Mouse (Mus musculus): ENCODE data around the gene Afap1. TPM values are rescaled to one million over a fixed set of nuclear protein-coding genes. Genes with fewer than 3 reads are reported as not detected.
A peak's percentile ranks its signal among the peaks of the same experiment; 100 is the strongest.

Gene Afap1
- total and polyA plus RNA-seq, 3 experiments: 0.16 TPM; not detected in 2

DNA sequence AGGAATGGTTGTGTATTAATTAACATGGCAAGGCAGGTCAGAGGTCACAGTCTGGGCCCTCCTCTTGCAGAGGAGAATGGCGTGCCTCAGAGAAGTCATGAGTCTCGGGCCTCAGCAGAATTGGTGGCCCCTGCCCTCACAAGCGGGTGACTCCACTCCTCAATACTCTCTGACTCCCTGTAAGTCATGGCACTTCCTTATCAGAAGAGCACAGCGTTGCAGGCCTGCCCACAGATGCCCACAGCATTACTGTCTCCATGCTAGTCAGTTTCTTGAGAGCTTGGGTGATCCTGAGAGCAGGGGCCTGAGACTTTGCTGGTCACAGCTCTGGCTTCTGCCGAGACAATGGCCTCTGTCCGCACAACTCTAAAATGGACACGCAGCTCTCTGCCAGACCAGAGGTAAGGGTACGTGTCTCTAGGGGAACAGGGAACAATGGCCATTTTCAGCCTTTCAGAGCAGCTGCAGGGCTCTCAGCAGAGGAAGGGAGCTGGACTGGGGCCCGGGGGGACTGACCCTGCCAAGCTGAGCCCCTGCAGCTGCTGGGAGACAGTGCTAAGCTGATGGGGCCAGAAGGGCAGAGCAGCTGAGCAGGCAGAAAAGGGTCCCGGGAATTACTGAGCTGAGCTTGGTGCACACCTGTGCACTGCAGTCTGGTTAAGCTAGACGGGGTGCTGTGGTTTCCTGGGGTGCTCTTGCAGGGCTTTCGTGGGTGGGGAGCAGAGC, 77.4 kb downstream of the Afap1 start:
- ATAC-seq (ENCODE audit: extremely low read depth, insufficient number of reproducible peaks, low FRiP score, poor library complexity, severe bottlenecking): no peak

GRCm38 (mm10) chr5:35971841-35972578, 78.9 kb downstream of the Afap1 start:
- ATAC-seq (ENCODE audit: extremely low read depth, insufficient number of reproducible peaks, low FRiP score, poor library complexity, severe bottlenecking): no peak

More for the DNA sequence above, 77.4 kb downstream of the Afap1 start:
- DNase-seq (ENCODE audit: low spot score): no peak
- Histone ChIP-seq H3K4me3 (ENCODE audit: low read depth, low read length) (no peak overlapping the region), H3K9me3 (replicated peaks) (no peaks in the 10 kb centered on the region), H3K27me3 (ENCODE audit: insufficient read depth, low read length) (peaks cover 5% of the 10 kb centered on the region; the same call in 1 of the 2 replicates), H3K36me3 (replicated peaks) (no peaks in the 10 kb centered on the region), H3K4me1 (ENCODE audit: insufficient read depth, low read depth, low read length) (no peaks in the 10 kb centered on the region)
- no peak for TF ChIP-seq TAL1 (conservative IDR thresholded peaks at IDR 0.05; ENCODE audit: low read depth, low read length)
- TF ChIP-seq CTCF (IDR thresholded peaks at IDR 0.05; ENCODE audit: low read depth, low read length): no peak
- no peak for TF ChIP-seq GATA2 (IDR thresholded peaks at IDR 0.05; ENCODE audit: borderline replicate concordance, low read depth, low read length)

GRCm38 (mm10) chr5:35972739-35973138, 79.6 kb downstream of the Afap1 start:
- ATAC-seq (ENCODE audit: extremely low read depth, insufficient number of reproducible peaks, low FRiP score, poor library complexity, severe bottlenecking): no peak
- no peaks in the 10 kb centered on the region for H3K36me3 ChIP-seq (replicated peaks)
- TF ChIP-seq CTCF (IDR thresholded peaks at IDR 0.05; ENCODE audit: low read depth, low read length) (no peak), GATA1 (IDR thresholded peaks at IDR 0.05; ENCODE audit: borderline replicate concordance, low read length) (no peak), TAL1 (conservative IDR thresholded peaks at IDR 0.05; ENCODE audit: low read depth, low read length) (no peak), GATA2 (IDR thresholded peaks at IDR 0.05; ENCODE audit: borderline replicate concordance, low read depth, low read length) (no peak), POLR2AphosphoS5 (IDR thresholded peaks at IDR 0.05; ENCODE audit: insufficient replicate concordance, low read depth, low read length) (no peak)
- H3K27me3 ChIP-seq (ENCODE audit: insufficient read depth, low read length): peaks cover 5% of the 10 kb centered on the region; the same call in 1 of the 2 replicates
- H3K4me3 ChIP-seq (ENCODE audit: low read depth, low read length): no peak overlapping the region
- DNase-seq (ENCODE audit: low spot score): no peak
- H3K9me3 ChIP-seq (replicated peaks): no peaks in the 10 kb centered on the region
- H3K4me1 ChIP-seq (ENCODE audit: insufficient read depth, low read depth, low read length): no peaks in the 10 kb centered on the region

More at GRCm38 (mm10) chr5:35971841-35972578, 78.9 kb downstream of the Afap1 start:
- Histone ChIP-seq H3K36me3 (replicated peaks) (no peaks in the 10 kb centered on the region), H3K9me3 (replicated peaks) (no peaks in the 10 kb centered on the region), H3K27me3 (ENCODE audit: insufficient read depth, low read length) (peaks cover 5% of the 10 kb centered on the region; the same call in 1 of the 2 replicates), H3K4me3 (ENCODE audit: low read depth, low read length) (no peak overlapping the region), H3K4me1 (ENCODE audit: insufficient read depth, low read depth, low read length) (no peaks in the 10 kb centered on the region)
- TF ChIP-seq TAL1 (conservative IDR thresholded peaks at IDR 0.05; ENCODE audit: low read depth, low read length) (no peak), GATA1 (IDR thresholded peaks at IDR 0.05; ENCODE audit: borderline replicate concordance, low read length) (no peak), POLR2AphosphoS5 (IDR thresholded peaks at IDR 0.05; ENCODE audit: insufficient replicate concordance, low read depth, low read length) (no peak), GATA2 (IDR thresholded peaks at IDR 0.05; ENCODE audit: borderline replicate concordance, low read depth, low read length) (no peak), CTCF (IDR thresholded peaks at IDR 0.05; ENCODE audit: low read depth, low read length) (peak; percentile 60; the same call in 1 of the 2 replicates)
- DNase-seq (ENCODE audit: low spot score): peak; percentile 58

GRCm38 (mm10) chr5:35973800-35974199, 80.7 kb downstream of the Afap1 start:
- no peak for TF ChIP-seq GATA2 (IDR thresholded peaks at IDR 0.05; ENCODE audit: borderline replicate concordance, low read depth, low read length)
- no peak for TF ChIP-seq TAL1 (conservative IDR thresholded peaks at IDR 0.05; ENCODE audit: low read depth, low read length)
- no peak for TF ChIP-seq CTCF (IDR thresholded peaks at IDR 0.05; ENCODE audit: low read depth, low read length)
- no peak for TF ChIP-seq GATA1 (IDR thresholded peaks at IDR 0.05; ENCODE audit: borderline replicate concordance, low read length)
- no peak for TF ChIP-seq POLR2AphosphoS5 (IDR thresholded peaks at IDR 0.05; ENCODE audit: insufficient replicate concordance, low read depth, low read length)
- ATAC-seq (ENCODE audit: extremely low read depth, insufficient number of reproducible peaks, low FRiP score, poor library complexity, severe bottlenecking) (no peak), DNase-seq (ENCODE audit: low spot score) (no peak)
- H3K4me3 ChIP-seq (ENCODE audit: low read depth, low read length): no peak overlapping the region
- no peaks in the 10 kb centered on the region for H3K36me3 ChIP-seq (replicated peaks)
- H3K27me3 ChIP-seq (ENCODE audit: insufficient read depth, low read length): peaks cover 5% of the 10 kb centered on the region; the same call in 1 of the 2 replicates
- no peaks in the 10 kb centered on the region for H3K9me3 ChIP-seq (replicated peaks)
- H3K4me1 ChIP-seq (ENCODE audit: insufficient read depth, low read depth, low read length): no peaks in the 10 kb centered on the region

GRCm38 (mm10) chr5:35974265-35974664, 81.1 kb downstream of the Afap1 start:
- Histone ChIP-seq H3K9me3 (replicated peaks) (no peaks in the 10 kb centered on the region), H3K36me3 (replicated peaks) (no peaks in the 10 kb centered on the region), H3K4me1 (ENCODE audit: insufficient read depth, low read depth, low read length) (no peaks in the 10 kb centered on the region), H3K27me3 (ENCODE audit: insufficient read depth, low read length) (peaks cover 5% of the 10 kb centered on the region; the same call in 1 of the 2 replicates), H3K4me3 (ENCODE audit: low read depth, low read length) (no peak overlapping the region)
- ATAC-seq (ENCODE audit: extremely low read depth, insufficient number of reproducible peaks, low FRiP score, poor library complexity, severe bottlenecking): no peak
- no peak for TF ChIP-seq GATA1 (IDR thresholded peaks at IDR 0.05; ENCODE audit: borderline replicate concordance, low read length)
- TF ChIP-seq POLR2AphosphoS5 (IDR thresholded peaks at IDR 0.05; ENCODE audit: insufficient replicate concordance, low read depth, low read length): no peak
- TF ChIP-seq GATA2 (IDR thresholded peaks at IDR 0.05; ENCODE audit: borderline replicate concordance, low read depth, low read length): no peak
- TF ChIP-seq TAL1 (conservative IDR thresholded peaks at IDR 0.05; ENCODE audit: low read depth, low read length): no peak
- no peak for TF ChIP-seq CTCF (IDR thresholded peaks at IDR 0.05; ENCODE audit: low read depth, low read length)
- DNase-seq (ENCODE audit: low spot score): no peak

- ATAC-seq (ENCODE audit: extremely low read depth, insufficient number of reproducible peaks, low FRiP score, poor library complexity, severe bottlenecking): no peak
- DNase-seq (ENCODE audit: low spot score): peak; percentile 21
- H3K36me3 ChIP-seq (replicated peaks): no peaks in the 10 kb centered on the region
- no peak for TF ChIP-seq GATA1 (IDR thresholded peaks at IDR 0.05; ENCODE audit: borderline replicate concordance, low read length)
- peak; percentile 49; the same call in 1 of the 2 replicates for TF ChIP-seq CTCF (IDR thresholded peaks at IDR 0.05; ENCODE audit: low read depth, low read length)
- H3K27me3 ChIP-seq (ENCODE audit: insufficient read depth, low read length): peaks cover 5% of the 10 kb centered on the region; the same call in 1 of the 2 replicates
- no peaks in the 10 kb centered on the region for H3K4me1 ChIP-seq (ENCODE audit: insufficient read depth, low read depth, low read length)
- no peak overlapping the region for H3K4me3 ChIP-seq (ENCODE audit: low read depth, low read length)
- H3K9me3 ChIP-seq (replicated peaks): no peaks in the 10 kb centered on the region
These were observed 82.6 kb downstream of the Afap1 start for GRCm38 (mm10) chr5:35975681-35976080.
